Mouse (Mus musculus) MEL (cell line): ENCODE results near the gene Rfc5. TPM values are rescaled to one million over a fixed set of nuclear protein-coding genes. Genes with fewer than 3 reads are reported as not detected.

Experiments used
- DNase-seq: peaks from one replicate; pipeline ENCODE4 v3.0.0; 2011; ENCODE audit warnings: low read depth, low spot score
- H3K27ac ChIP-seq: 2 replicates; pipeline ENCODE4 v1.5.1; 2012; ENCODE audit warnings: low read depth, mild to moderate bottlenecking, control low read depth, low read length, moderate library complexity; ENCODE audit not compliant: control insufficient read depth
- H3K27me3 ChIP-seq, 2 experiments: fragments of 150-350 bp in 1 of 2; sonication (generic) in 1 of 2; 2 replicates each; pipeline ENCODE4 v1.6.1; 2012; ENCODE audit warnings: low read length in 2 of 2, mild to moderate bottlenecking in 2 of 2, improper control_type of control experiment in 1 of 2, moderate library complexity in 1 of 2; ENCODE audit not compliant: insufficient read depth in 2 of 2, control insufficient read depth in 1 of 2
- H3K36me3 ChIP-seq, 2 experiments: 2 replicates each; pipeline ENCODE4 v1.6.1; 2012 to 2014; ENCODE audit warnings: low read length in 2 of 2, improper control_type of control experiment in 1 of 2, inconsistent platforms in 1 of 2, mild to moderate bottlenecking in 1 of 2; ENCODE audit not compliant: insufficient read depth in 2 of 2, control insufficient read depth in 1 of 2
- H3K4me1 ChIP-seq, 2 experiments: fragments of 150-350 bp in 1 of 2; sonication (generic) in 1 of 2; 2 replicates each; pipeline ENCODE4 v1.6.1; 2012; ENCODE audit warnings: low read length in 2 of 2, improper control_type of control experiment in 1 of 2, mild to moderate bottlenecking in 1 of 2; ENCODE audit not compliant: insufficient read depth in 2 of 2, control insufficient read depth in 1 of 2
- H3K4me3 ChIP-seq, 2 experiments: fragments of 150-350 bp in 1 of 2; sonication (generic) in 1 of 2; 2 replicates each; pipeline ENCODE4 v1.5.1; 2012; ENCODE audit warnings: low read depth in 2 of 2, low read length in 2 of 2, mild to moderate bottlenecking in 2 of 2, moderate library complexity in 2 of 2, control low read depth in 1 of 2, improper control_type of control experiment in 1 of 2; ENCODE audit not compliant: control insufficient read depth in 1 of 2, insufficient read depth in 1 of 2
- H3K79me2 ChIP-seq: 2 replicates; pipeline ENCODE4 v1.6.1; 2012; ENCODE audit warnings: mild to moderate bottlenecking, low read length, moderate library complexity; ENCODE audit not compliant: control insufficient read depth, poor library complexity, insufficient read depth
- H3K9ac ChIP-seq: 2 replicates; pipeline ENCODE4 v1.6.1; 2012; ENCODE audit warnings: low read depth, mild to moderate bottlenecking, control low read depth, low read length, moderate library complexity; ENCODE audit not compliant: control insufficient read depth, poor library complexity, severe bottlenecking
- H3K9me3 ChIP-seq: fragments of 150-350 bp; sonication (generic); replicated peaks from 2 replicates; pipeline ENCODE4 v1.6.1; 2012; ENCODE audit warnings: mild to moderate bottlenecking, low read length, improper control_type of control experiment, moderate library complexity; ENCODE audit not compliant: insufficient read depth
- CHD2 ChIP-seq: IDR thresholded peaks from 2 replicates; pipeline ENCODE4 v1.6.1; 2011; ENCODE audit warnings: low read length, improper control_type of control experiment
- CTCF ChIP-seq, 3 experiments: IDR thresholded peaks in 2 of 3; conservative IDR thresholded peaks in 1 of 3; 2 replicates each; pipeline ENCODE4 v1.5.1; 2011 to 2012; ENCODE audit warnings: low read length in 3 of 3, low read depth in 2 of 3, mild to moderate bottlenecking in 2 of 3, improper control_type of control experiment in 1 of 3, inconsistent platforms in 1 of 3, mixed read lengths in 1 of 3, moderate library complexity in 1 of 3; ENCODE audit not compliant: control insufficient read depth in 1 of 3, insufficient read depth in 1 of 3, poor library complexity in 1 of 3, severe bottlenecking in 1 of 3
- EP300 ChIP-seq, 2 experiments: IDR thresholded peaks; 2 replicates each; pipeline ENCODE4 v1.6.1; 2011; ENCODE audit warnings: improper control_type of control experiment in 2 of 2, low read length in 2 of 2, low read depth in 1 of 2, mild to moderate bottlenecking in 1 of 2
- GABPA ChIP-seq: IDR thresholded peaks from 2 replicates; pipeline ENCODE4 v1.6.1; 2012; ENCODE audit warnings: low read depth, mild to moderate bottlenecking, inconsistent platforms, low read length, improper control_type of control experiment, moderate library complexity
- HCFC1 ChIP-seq: IDR thresholded peaks from 2 replicates; pipeline ENCODE4 v1.6.1; 2012; ENCODE audit warnings: low read depth, mild to moderate bottlenecking, inconsistent platforms, low read length, improper control_type of control experiment, moderate library complexity
- KAT2A ChIP-seq: conservative IDR thresholded peaks from 2 replicates; pipeline ENCODE4 v1.6.1; 2012; ENCODE audit warnings: low read depth, low read length, improper control_type of control experiment, inconsistent platforms
- MEF2A ChIP-seq: IDR thresholded peaks from 2 replicates; pipeline ENCODE4 v1.6.1; 2014; ENCODE audit warnings: low read depth, mild to moderate bottlenecking, inconsistent platforms, low read length, improper control_type of control experiment; ENCODE audit not compliant: poor library complexity, insufficient replicate concordance, severe bottlenecking; ENCODE audit errors: extremely low read depth
- MYB ChIP-seq: IDR thresholded peaks from 2 replicates; pipeline ENCODE4 v1.6.1; 2011; ENCODE audit warnings: mild to moderate bottlenecking, low read depth, low read length, improper control_type of control experiment
- NRF1 ChIP-seq: IDR thresholded peaks from 2 replicates; pipeline ENCODE4 v1.6.1; 2014; ENCODE audit warnings: low read depth, mild to moderate bottlenecking, inconsistent platforms, low read length, improper control_type of control experiment, moderate library complexity; ENCODE audit not compliant: poor library complexity, insufficient read depth, severe bottlenecking
- POLR2AphosphoS2 ChIP-seq: IDR thresholded peaks from 2 replicates; pipeline ENCODE4 v1.6.1; 2011; ENCODE audit warnings: low read length, improper control_type of control experiment
- POLR2AphosphoS5 ChIP-seq: IDR thresholded peaks from 2 replicates; pipeline ENCODE4 v1.6.1; 2012; ENCODE audit warnings: low read depth, borderline replicate concordance, mild to moderate bottlenecking, inconsistent platforms, low read length, moderate library complexity, mixed read lengths
- RCOR1 ChIP-seq: IDR thresholded peaks from 2 replicates; pipeline ENCODE4 v1.6.1; 2012; ENCODE audit warnings: low read depth, mild to moderate bottlenecking, inconsistent platforms, low read length, improper control_type of control experiment
- SIN3A ChIP-seq: IDR thresholded peaks from 2 replicates; pipeline ENCODE4 v1.6.1; 2012; ENCODE audit warnings: low read length, improper control_type of control experiment, inconsistent platforms
- TAL1 ChIP-seq: IDR thresholded peaks from 2 replicates; pipeline ENCODE4 v1.6.1; 2012; ENCODE audit warnings: mild to moderate bottlenecking, inconsistent platforms, low read length, moderate library complexity, mixed read lengths
- UBTF ChIP-seq: IDR thresholded peaks from 2 replicates; pipeline ENCODE4 v1.6.1; 2012; ENCODE audit warnings: low read depth, mild to moderate bottlenecking, inconsistent platforms, low read length, improper control_type of control experiment, moderate library complexity, borderline replicate concordance; ENCODE audit not compliant: insufficient read depth
- polyA plus RNA-seq, 2 experiments: library from polyadenylated mRNA; stranded (reverse) in 1 of 2; unstranded in 1 of 2; fragments of >175 nt in 1 of 2; fragments of >200 nt in 1 of 2; gene quantifications; 2 replicates each; pipeline versions ENCODE4 v1.2.1 to v1.2.4; 2012; ENCODE audit warnings: low replicate concordance in 2 of 2, low read depth in 1 of 2; ENCODE audit not compliant: insufficient read length in 2 of 2, insufficient read depth in 1 of 2, missing spikeins in 1 of 2
- total RNA-seq: library from RNA; depleted of rRNA; stranded (reverse); fragments of 300-350 nt; gene quantifications from 2 replicates; pipeline ENCODE4 v1.2.3, GENCODE M21; 2012

The Rfc5 gene
- total and polyA plus RNA-seq, 3 experiments = 98.9 to 158 TPM; not detected in 1

GRCm38 (mm10) chr5:117415011-117415912 lies 26.4 kb upstream of the Rfc5 start:
- no peaks in the 10 kb centered on the region for H3K4me1 ChIP-seq
- H3K27me3 ChIP-seq = no peaks in the 10 kb centered on the region
- H3K79me2 ChIP-seq = no peaks in the 10 kb centered on the region
- H3K9ac ChIP-seq = no peak overlapping the region
- TF ChIP-seq CTCF (IDR thresholded peaks at IDR 0.05 in 2 of 3, conservative IDR thresholded peaks at IDR 0.05 in 1 of 3; ENCODE audit: control insufficient read depth in 1 of 3, insufficient read depth in 1 of 3, low read depth in 2 of 3, low read length in 3 of 3, poor library complexity in 1 of 3, severe bottlenecking in 1 of 3) = no peak
- TF ChIP-seq HCFC1 = no peak
- TF ChIP-seq SIN3A = no peak
- TF ChIP-seq UBTF = no peak
- no peak overlapping the region for H3K27ac ChIP-seq
- no peak overlapping the region for H3K4me3 ChIP-seq
- H3K36me3 ChIP-seq = no peaks in the 10 kb centered on the region
- no peaks in the 10 kb centered on the region for H3K9me3 ChIP-seq
- no peak for DNase-seq

DNA sequence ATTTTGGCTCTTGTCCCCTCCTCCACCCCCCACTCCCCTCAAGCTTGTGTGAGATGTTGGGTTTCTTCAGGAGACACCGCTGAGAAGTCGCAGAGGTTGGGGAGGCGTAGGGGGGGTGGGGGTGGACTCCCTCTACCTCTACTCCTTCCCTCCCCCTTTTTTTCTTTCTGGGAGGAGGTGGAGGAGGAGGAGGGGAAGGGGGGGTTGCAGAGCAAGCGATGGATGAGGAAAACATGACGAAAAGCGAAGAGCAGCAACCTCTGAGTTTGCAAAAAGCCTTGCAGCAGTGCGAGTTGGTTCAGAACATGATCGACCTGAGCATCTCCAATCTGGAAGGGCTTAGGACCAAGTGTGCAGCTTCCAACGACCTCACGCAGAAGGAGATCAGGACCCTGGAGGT lies 25.8 kb upstream of the Rfc5 start:
- Histone ChIP-seq H3K79me2 (no peaks in the 10 kb centered on the region), H3K9me3 (no peaks in the 10 kb centered on the region), H3K9ac (no peak overlapping the region), H3K27me3 (no peaks in the 10 kb centered on the region), H3K36me3 (no peaks in the 10 kb centered on the region), H3K4me3 (no peak overlapping the region), H3K4me1 (no peaks in the 10 kb centered on the region), H3K27ac (no peak overlapping the region)
- TF ChIP-seq POLR2AphosphoS5 (no peak), EP300 (IDR thresholded peaks at IDR 0.05; ENCODE audit: low read depth in 1 of 2, low read length in 2 of 2) (no peak), MEF2A (no peak), NRF1 (no peak), MYB (no peak), TAL1 (no peak), KAT2A (no peak), CHD2 (no peak), GABPA (no peak), POLR2AphosphoS2 (no peak), RCOR1 (no peak)
- DNase-seq = no peak
